Mouse (Mus musculus) left cerebral cortex, postnatal 36 days (tissue): ENCODE data around the gene I830077J02Rik. TPM values are rescaled to one million over a fixed set of nuclear protein-coding genes. Genes with fewer than 3 reads are reported as not detected.
A peak's percentile ranks its signal among the peaks of the same experiment; 100 is the strongest.

ENCODE experiments used
- DNase-seq, 2 experiments: peaks; one replicate each; pipeline ENCODE4 v3.0.0; 2021 to 2022; ENCODE audit warnings: low spot score in 2 of 2, mixed read lengths in 1 of 2
- intact Hi-C: fragments of 180-260 bp; cut with DNase I; formaldehyde crosslinking; loops from one replicate; pipeline ENCODE4 v1.15.1; 2025
- total RNA-seq, 2 experiments: library from RNA; stranded (reverse); gene quantifications; 2 replicates each; pipeline ENCODE4 v1.2.3; 2021

The I830077J02Rik gene
- total RNA-seq: 1 to 10 TPM; 1.4 to 1.8 TPM

DNA sequence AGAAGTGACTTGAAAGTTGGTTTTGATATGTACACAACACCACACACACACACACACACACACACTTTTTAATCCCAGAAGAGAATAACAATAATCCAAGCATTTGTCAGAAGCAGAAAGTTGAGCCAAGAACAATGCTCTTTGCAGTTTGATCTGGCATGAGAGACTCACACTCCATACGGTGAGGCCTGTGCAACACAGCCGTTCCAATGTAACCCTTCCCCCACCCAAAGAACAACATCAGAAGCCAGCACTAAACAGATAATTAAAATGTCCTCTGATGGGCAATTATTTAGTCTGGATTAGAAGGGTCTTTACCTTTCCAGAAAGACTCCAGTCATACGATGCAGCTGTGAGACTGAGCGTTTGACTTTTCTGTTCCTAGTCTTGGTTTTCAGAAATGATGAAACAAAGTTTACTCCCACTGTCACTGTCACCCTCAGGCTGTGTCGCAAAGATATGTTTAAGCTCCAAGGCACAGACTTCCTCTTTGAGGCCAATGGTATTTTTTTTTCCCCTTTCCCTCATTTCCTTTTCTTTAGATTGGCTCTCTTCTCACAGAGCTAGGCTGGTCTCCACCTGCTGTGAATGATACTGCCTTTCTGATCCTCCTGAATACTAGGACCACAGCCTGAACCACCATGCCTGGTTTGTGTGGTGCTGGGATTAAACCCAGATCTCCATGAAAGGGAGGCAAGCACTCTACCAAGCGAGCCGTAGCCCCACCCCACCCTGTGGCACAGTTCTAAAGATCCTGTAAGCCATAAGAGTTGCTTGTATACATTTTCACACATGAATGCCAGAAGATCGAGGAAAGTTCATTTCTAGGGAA lies at the start of gene I830077J02Rik:
I830077J02Rik (minus strand) TSS at position 425 of the 832 bp plus-strand sequence.
- intact Hi-C loops: no loop called here

DNA sequence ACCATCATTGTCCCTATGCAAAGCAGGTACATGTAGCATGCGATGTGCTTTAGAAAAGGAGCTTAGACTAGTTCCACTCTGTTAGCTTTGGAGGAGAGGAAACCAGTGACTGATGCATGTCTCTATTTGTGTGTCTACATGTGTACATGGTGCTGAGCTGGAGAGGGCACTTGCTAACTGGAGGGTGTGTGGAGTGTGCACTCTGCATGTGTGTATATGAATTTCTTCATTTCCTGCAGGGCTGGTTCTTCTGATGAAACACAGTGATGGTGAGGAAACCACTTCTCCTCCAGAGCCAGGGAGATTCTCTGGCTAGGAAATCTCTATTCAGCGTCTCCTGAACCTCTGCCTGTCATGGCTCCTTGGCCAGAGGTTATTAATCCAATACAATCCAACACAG lies 41.7 kb upstream of the I830077J02Rik start:
- no peak for DNase-seq
- intact Hi-C loops: no loop called here

More for the DNA sequence above, at the start of gene I830077J02Rik:
- no peak for DNase-seq

DNA sequence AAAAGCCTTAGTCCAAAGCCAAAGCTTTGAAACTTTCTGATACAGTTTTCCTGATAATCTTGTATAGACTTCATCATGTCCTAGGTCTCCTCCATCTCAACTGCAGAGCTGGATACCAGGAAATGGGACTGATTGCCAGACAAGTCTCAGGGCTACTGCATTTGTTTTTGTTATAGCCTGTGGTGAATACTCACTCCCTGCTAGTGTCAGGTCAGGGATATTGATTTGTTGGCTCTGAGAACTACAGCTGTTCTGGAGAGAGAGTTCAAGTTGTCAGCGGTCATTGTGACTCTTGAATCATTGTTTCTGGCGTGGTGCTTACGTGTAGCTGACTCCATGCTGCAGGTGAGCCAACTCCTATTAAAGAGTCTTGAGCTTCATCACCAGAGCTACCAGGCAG lies 40.9 kb upstream of the I830077J02Rik start, which contains the start of gene Ovgp1:
Ovgp1 (plus strand) TSS at position 301 of the 400 bp plus-strand sequence.
- intact Hi-C loops: no loop called here
- no peak for DNase-seq

DNA sequence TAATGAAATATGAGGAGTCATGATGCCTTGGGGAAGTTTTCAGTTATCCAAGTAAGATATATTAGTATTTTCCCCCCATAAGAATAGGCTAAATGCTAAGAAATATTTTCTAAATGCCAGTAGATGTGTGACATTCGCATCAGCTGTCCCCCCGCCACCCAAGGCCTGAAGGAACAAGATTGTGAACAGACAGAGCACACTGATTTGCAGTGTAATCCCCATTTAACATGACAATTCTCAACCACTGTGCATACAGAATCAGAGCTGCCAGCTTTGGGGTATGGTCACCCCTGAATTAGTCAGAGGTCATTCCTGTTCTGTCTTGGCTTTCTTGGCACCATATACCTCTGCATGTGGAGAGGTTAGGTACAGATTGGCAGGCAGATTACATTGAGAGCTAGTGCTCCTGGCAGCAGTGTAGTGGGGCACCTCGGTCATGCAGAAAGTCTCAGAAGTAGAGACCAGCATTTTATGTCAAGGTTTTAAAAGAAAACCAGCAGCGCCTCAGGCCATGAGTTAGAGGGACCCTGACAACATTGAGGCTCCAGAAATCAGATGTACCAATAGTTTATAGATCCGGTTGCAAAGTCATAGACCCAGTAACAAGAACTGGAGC lies 39.5 kb upstream of the I830077J02Rik start:
- no peak for DNase-seq
- intact Hi-C loops: no loop called here

DNA sequence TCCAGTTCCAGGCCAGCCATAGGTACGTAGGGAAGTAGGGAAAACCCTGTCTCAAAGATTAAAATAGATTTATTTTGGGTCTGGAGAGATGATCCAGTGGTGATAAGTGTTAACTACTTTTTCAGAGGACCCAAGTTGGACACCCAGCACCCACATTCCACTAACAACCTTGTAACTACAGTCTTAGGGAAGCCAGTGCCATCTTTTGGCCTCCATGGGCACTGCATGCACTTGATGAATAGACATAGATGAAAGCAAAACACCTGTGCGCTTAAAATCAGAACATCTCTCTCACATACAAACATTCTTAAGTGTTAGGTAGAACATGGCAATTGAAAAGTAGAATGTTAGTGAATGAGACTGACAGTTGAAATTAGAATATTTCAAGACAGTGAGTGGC lies 28.2 kb upstream of the I830077J02Rik start:
- no peak for DNase-seq
- intact Hi-C loops: no loop called here

DNA sequence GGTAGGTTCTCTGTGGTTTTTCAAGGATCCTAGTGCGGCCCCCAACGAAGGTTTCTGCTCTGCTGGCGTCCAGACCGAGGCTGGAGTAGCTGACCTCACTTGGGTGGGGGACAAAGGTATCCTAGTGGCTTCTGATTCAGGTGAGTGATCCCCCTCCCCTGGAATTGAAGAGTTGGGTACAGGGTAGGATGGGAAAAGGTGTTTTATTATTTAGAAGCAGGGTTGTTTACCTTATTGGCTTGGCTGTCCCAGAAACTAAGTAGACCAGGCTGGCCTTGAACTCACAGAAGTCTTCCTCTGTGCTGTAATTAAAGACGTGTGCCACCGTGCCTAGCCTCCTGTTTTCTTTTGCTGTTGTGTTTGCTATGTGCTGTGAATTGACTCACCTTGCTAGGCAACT lies 27.5 kb upstream of the I830077J02Rik start, which contains the start of gene Atp5f1:
Atp5f1 (minus strand) TSS at position 101 of the 400 bp plus-strand sequence.
- intact Hi-C loops: no loop called here
- DNase-seq: no peak

DNA sequence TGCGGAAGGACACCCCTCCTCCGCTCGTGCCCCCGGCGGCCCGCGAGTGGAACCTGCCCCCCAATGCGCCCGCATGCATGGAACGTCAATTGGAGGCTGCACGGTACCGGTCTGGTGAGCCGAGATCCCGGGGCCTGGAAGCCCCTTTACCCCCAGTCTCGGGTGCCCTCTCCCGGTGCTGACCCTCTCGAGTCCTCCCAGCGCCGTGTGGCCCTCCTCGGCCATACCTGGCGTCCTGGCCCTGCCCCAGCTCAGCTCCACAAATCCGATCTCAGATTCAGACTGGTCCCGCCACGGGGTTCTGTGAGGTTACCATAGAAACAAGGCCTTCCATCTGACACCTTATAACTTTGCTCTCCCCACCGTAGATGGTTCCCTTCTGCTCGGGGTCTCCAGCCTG lies 27.1 kb upstream of the I830077J02Rik start:
- no peak for DNase-seq
- intact Hi-C loops: no loop called here

DNA sequence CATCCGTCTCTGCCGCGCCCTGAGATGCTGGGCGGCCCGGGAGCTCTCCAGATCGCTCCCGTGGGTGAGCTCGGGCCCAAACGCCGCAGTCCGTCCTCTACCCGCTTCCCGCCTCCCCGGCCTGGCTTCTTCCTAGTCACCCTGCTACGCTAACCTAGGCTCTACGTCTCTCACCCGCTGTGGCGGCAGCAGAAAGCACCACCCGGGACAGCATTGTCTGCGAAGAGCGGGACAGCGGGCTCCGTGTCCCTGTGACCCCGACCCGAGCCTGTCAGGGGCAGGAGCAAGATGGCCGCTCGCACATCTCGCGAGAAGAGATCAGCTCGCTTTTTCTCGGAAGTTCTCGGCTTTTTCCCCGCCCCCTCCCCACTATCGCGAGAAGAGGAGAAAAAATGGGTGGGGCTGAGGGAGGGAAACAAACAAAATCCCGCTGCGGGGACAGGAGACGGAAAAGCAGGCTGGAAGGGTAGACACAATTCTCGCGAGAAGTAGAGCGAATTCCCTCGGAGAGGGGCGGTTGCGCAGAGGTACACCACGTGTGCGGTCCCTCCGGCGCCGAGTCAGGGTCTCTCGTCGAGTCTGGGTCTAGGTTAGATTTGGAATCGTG lies 26.6 kb upstream of the I830077J02Rik start, which contains the start of gene Wdr77:
Wdr77 (plus strand) TSS at position 396 of the 607 bp plus-strand sequence.
- intact Hi-C loops: no loop called here
- DNase-seq: peak; percentile 95 to 96

DNA sequence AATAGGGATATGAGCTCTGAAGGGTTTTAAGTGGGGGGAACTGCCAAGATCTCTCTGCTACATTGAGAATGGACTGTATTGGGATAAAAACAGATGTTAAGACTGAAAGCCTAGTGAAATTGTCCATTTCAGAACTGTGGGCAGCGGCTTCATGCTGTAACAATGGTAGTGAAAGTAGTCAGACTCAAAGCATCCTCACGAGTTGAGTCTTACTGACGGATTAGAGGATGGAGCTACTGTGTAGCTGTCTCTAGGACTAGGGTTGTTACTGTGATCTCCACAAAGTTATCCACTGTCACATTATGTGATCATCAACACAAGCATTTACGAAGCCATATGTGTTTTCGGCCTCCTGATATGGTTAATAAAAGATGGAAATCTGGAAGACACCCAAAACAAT lies 25.7 kb upstream of the I830077J02Rik start:
- intact Hi-C loops: no loop called here
- DNase-seq: no peak

DNA sequence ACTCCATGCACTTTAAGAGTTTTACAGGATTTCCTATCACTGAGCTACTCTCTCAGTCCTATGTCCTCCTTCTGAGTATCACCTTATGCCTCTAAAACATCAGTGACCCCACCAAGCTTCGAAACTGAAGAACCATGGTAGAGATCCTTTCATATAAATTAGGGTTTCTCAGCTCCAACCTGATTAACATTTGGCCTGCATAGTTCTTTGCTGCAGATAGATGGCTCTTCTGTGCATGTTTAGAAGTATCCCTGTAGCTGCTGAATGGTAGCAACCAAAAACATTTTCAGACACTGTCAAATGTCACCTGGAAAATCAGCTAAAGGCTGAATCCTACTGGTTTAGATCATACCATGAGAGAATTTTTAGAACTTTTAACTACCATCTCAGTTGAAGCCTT lies 24.8 kb upstream of the I830077J02Rik start:
- intact Hi-C loops: no loop called here
- no peak for DNase-seq

DNA sequence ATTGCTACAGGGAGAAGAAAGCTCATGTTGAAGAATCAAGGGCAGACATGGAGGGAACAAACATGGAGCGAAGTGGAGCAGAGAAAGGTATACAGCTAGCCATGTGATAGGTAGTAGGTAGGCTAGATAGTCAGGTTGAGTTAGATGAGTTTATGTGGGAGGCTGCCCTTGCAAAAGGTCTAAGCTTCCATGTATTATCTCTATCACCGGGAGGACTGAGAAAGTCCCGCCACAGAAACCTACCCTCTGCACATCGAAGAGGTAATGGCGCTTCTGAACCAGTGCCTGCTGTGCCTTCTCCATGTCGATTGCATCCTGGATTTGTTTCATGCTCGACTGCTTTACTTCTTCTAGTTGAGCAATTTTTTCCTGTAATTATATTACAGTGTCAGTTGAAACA lies 18.9 kb upstream of the I830077J02Rik start:
- DNase-seq: no peak
- intact Hi-C loops: no loop called here

DNA sequence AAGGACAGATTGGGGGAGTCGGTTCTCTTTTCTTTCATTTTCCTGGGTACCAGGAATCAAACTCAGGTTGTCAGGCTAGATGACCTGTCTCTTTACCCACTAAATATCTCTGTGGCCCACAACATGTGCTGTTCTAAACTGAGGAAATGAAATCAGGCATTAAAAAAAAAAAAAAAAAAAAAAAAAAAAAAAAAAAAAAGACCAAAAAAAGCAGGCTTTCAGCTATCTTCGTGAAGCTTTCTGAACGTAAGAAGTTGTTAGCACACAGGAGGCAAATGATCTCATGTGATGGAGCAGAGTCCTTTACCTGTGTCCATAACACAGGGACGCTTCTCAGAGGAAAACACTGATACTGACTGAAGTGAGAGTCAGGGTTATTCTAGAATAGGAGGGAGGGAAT lies 3.6 kb upstream of the I830077J02Rik start:
- DNase-seq: no peak
- intact Hi-C loops: no loop called here

DNA sequence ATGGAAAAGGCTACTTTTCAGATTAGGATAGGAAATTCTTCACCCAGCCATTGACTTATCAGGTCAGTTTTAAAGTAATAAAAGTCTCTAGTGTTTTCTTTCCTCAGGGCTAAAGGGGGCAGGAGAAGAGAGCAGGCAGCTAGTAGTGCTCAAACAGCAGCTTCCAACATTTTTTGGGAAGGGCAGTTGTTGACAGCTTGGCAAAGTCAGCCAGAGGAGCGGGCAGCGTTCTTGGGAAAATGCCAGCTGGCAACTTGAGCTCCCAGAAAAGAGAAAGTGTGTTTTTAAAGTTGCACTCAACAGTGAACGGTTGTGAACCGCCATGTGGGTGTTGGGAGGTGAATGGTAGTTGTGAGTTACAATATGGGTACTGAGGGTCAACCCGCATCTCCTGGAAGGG lies 2.6 kb upstream of the I830077J02Rik start:
- DNase-seq: no peak
- intact Hi-C loops: no loop called here

DNA sequence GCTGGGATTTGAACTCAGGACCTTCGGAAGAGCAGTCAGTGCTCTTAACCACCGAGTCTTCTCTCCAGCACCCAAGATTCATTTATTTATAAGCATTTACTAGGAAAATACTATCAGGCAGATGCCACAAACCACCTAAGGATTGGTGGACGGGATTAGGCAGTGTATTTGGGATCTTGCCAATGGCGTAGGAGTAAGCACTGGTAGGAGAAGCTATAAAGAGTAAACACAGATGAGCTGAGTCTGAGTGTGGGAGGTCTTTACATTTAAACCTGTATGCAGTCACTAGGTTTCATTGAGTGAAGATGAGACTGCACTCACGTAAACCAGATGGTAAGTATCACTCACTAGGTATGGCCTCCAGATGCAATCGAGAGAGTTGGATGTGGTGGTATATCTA lies 1.5 kb upstream of the I830077J02Rik start:
- no peak for DNase-seq
- intact Hi-C loops: no loop called here

DNA sequence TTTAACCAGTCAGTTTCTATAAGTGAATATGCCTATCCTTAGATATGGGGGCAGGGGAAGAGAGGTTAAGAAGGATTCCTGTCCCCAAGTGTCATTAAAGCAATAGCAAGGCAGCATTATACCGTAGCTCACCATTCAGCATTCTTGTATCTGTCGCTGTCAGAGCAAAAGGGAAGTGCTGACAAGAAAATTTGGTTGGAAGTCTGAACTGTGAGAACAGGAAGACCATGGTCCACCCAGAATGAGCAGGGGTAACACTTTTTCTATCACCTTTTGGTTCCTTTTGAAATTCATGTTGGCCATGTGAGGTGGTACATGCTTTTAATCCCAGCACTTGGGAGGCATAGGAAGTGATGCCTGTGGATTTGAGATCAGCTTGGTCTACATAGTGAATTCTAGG lies 1.4 kb downstream of the I830077J02Rik start:
- no peak for DNase-seq
- intact Hi-C loops: no loop called here

DNA sequence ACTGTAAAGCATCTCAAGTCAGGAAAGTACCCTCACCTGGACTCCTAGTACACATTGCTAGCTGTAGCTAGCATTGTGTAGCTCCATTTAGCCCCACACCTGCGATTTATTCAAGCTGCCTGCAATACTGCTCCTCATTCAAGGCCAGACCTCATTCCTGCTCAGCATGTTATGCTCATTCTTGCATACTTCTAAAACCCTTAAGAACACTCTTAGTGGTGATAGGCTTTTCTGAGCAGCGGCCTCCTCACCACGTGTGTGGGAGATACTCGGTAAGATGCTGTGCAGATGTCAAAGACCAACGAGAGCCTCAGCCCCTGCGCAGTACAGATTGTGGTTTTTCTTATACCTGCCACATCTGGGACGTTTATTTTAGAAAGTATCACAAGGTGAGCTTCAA lies 2.6 kb downstream of the I830077J02Rik start:
- no peak for DNase-seq
- intact Hi-C loops: no loop called here

DNA sequence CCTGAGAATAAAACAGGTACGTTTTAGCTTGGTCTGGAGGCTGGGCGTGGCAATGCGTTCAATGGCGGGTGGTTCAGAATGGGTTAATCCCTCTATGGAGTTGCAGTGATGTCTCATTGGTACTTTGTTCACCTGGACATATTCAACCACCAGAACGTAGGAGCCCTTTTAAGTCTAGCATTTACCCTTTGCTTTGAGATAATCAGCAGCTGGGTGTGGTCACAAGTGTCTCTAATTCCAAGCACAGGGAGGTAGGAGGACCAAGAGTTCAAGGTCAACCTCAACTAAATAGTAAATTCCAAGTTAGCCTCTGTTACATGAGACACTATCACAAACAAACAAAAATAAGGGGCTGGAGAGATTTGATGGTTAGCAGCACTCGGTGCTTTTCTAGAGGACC lies 3.7 kb downstream of the I830077J02Rik start:
- intact Hi-C loops: no loop called here
- DNase-seq: no peak

DNA sequence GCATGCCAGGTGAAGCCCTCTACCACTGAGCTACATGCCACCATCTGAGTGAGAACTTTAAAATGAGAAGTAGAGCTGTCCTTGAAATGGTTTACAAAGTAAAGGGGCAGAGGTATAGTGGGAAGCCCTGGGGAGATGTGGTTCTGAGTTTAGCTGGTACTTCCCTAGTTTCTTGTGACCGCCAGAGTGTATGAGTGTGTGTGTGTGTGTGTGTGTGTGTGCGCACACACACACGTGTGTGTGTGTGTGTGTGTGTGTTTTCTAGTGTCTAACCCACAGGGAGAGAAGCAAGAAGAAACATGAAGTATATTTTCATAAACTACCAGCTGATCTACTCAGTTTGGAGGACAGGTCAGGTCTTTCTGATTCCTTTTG lies 4.3 kb downstream of the I830077J02Rik start:
- no peak for DNase-seq
- intact Hi-C loops: no loop called here

DNA sequence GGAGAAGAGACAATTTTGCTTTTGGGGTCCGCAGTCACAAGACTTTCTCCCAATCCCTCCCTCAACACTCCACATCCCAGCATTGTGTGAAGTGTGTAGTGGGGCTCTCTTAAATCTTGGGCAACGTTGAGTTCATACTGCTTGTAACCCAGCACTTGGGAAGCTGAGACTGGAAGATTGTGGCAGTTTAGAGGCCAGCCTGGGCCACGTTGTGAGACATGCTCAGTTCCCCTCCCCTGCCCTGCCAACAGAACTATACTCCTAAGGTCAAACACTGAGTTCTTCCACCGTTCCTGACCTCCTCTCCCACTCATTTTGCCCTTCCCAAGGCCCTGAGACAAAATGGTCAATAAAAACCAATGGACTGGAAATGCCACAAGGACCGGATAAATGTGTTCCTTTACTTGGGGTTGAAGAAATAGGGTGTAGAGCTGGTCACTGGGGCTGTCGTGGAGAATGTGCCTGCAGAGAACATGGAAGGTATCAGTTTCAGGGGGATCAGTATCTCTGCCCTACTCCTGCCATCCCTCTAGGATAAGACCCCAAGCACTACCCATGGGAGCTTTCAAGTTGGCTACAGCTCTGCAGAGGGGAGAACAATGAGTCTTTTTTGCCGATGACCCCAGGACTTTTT lies 4.8 kb downstream of the I830077J02Rik start:
- DNase-seq: no peak
- intact Hi-C loops: no loop called here

DNA sequence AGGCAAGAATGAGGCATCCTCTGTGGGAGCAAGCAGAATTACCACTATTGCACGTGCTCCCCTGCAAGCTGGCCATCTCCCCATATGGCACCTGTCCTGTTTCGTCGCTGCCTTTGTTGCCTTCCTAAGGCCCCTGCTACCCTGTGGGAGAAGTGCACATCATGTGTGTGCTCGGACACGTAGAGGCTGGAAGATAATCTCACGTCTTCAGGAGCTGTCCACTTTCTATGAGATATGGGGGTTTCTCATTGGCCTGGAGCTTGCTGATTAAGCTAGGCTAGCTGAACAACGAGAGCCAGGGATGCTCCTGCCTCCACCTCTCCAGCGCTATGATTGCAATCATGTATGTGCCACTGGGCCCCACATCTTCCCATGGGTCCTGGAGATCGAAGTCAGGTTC lies 7.8 kb downstream of the I830077J02Rik start:
- no peak for DNase-seq
- intact Hi-C loops: no loop called here
